Mouse (Mus musculus): ENCODE measurements at regions not wholly inside any gene's neighbourhood (a gene's known extent, or its start where the extent isn't known, plus 50 kb on each side); places are given as distances from the start of the nearest gene placed in this dataset.

GRCm38 (mm10) chr12:6815775-6816577 lies 1161.5 kb upstream of the Apob start:
- no peaks in the 10 kb centered on the region for H3K4me1 ChIP-seq (ENCODE audit: control insufficient read depth, insufficient read depth, low read length)
- 93% methylated on average over 4 of the region's 4 CpGs for WGBS
- ATAC-seq (ENCODE audit: low FRiP score, low TSS enrichment) = no peak
- H3K4me3 ChIP-seq (replicated peaks; ENCODE audit: low read depth, low read length) = no peak overlapping the region
- no peak overlapping the region for H3K4me2 ChIP-seq (ENCODE audit: low read length)
- H3K27ac ChIP-seq (replicated peaks; ENCODE audit: low read depth, low read length) = no peak overlapping the region
- H3K9ac ChIP-seq (replicated peaks; ENCODE audit: low read length) = no peak overlapping the region
- H3K9me3 ChIP-seq (ENCODE audit: control insufficient read depth, low read length) = no peaks in the 10 kb centered on the region
- no peaks in the 10 kb centered on the region for H3K27me3 ChIP-seq (ENCODE audit: control insufficient read depth, insufficient read depth, low read length)
- DNase-seq = no peak
- H3K36me3 ChIP-seq (ENCODE audit: control insufficient read depth, insufficient read depth, low read length) = no peaks in the 10 kb centered on the region

- no peaks in the 10 kb centered on the region for H3K4me1 ChIP-seq (ENCODE audit: control insufficient read depth, insufficient read depth, low read length)
- H3K9me3 ChIP-seq (ENCODE audit: control insufficient read depth, low read length) = no peaks in the 10 kb centered on the region
- H3K36me3 ChIP-seq (ENCODE audit: control insufficient read depth, insufficient read depth, low read length) = no peaks in the 10 kb centered on the region
- H3K27ac ChIP-seq (replicated peaks; ENCODE audit: low read depth, low read length) = no peak overlapping the region
- H3K9ac ChIP-seq (replicated peaks; ENCODE audit: low read length) = no peak overlapping the region
- H3K27me3 ChIP-seq (ENCODE audit: control insufficient read depth, insufficient read depth, low read length) = no peaks in the 10 kb centered on the region
- 60% methylated on average over 3 of the region's 3 CpGs for WGBS
- ATAC-seq (ENCODE audit: low FRiP score, low TSS enrichment) = no peak
- peak; percentile 8 for DNase-seq
- H3K4me3 ChIP-seq (replicated peaks; ENCODE audit: low read depth, low read length) = no peak overlapping the region
- H3K4me2 ChIP-seq (ENCODE audit: low read length) = no peak overlapping the region
Measured at GRCm38 (mm10) chr12:6832933-6833332, 1144.5 kb upstream of the Apob start.

- H3K4me1 ChIP-seq (ENCODE audit: control insufficient read depth, insufficient read depth, low read length) = no peaks in the 10 kb centered on the region
- H3K36me3 ChIP-seq (ENCODE audit: control insufficient read depth, insufficient read depth, low read length) = no peaks in the 10 kb centered on the region
- no peak overlapping the region for H3K4me3 ChIP-seq (replicated peaks; ENCODE audit: low read depth, low read length)
- DNase-seq (no peak), ATAC-seq (ENCODE audit: low FRiP score, low TSS enrichment) (no peak)
- H3K27ac ChIP-seq (replicated peaks; ENCODE audit: low read depth, low read length) = no peak overlapping the region
- 72% methylated on average over 2 of the region's 2 CpGs for WGBS
- H3K9me3 ChIP-seq (ENCODE audit: control insufficient read depth, low read length) = no peaks in the 10 kb centered on the region
- H3K9ac ChIP-seq (replicated peaks; ENCODE audit: low read length) = no peak overlapping the region
- no peak overlapping the region for H3K4me2 ChIP-seq (ENCODE audit: low read length)
- H3K27me3 ChIP-seq (ENCODE audit: control insufficient read depth, insufficient read depth, low read length) = no peaks in the 10 kb centered on the region
Measured at GRCm38 (mm10) chr12:6837581-6837980, 1139.9 kb upstream of the Apob start.

- H3K9ac ChIP-seq (replicated peaks; ENCODE audit: low read length) = no peak overlapping the region
- no peak overlapping the region for H3K27ac ChIP-seq (replicated peaks; ENCODE audit: low read depth, low read length)
- no peak overlapping the region for H3K4me3 ChIP-seq (replicated peaks; ENCODE audit: low read depth, low read length)
- no peaks in the 10 kb centered on the region for H3K27me3 ChIP-seq (ENCODE audit: control insufficient read depth, insufficient read depth, low read length)
- H3K9me3 ChIP-seq (ENCODE audit: control insufficient read depth, low read length) = no peaks in the 10 kb centered on the region
- DNase-seq = no peak
- no peaks in the 10 kb centered on the region for H3K4me1 ChIP-seq (ENCODE audit: control insufficient read depth, insufficient read depth, low read length)
- H3K36me3 ChIP-seq (ENCODE audit: control insufficient read depth, insufficient read depth, low read length) = no peaks in the 10 kb centered on the region
- 86% methylated on average over 4 of the region's 4 CpGs for WGBS
- no peak for ATAC-seq (ENCODE audit: low FRiP score, low TSS enrichment)
- H3K4me2 ChIP-seq (ENCODE audit: low read length) = no peak overlapping the region
Measured at GRCm38 (mm10) chr12:6848483-6848882, 1129.0 kb upstream of the Apob start.

- ATAC-seq (ENCODE audit: low FRiP score, low TSS enrichment) (no peak), DNase-seq (no peak)
- Histone ChIP-seq H3K9me3 (ENCODE audit: control insufficient read depth, low read length) (no peaks in the 10 kb centered on the region; the same call in 1 of the 2 replicates), H3K4me3 (replicated peaks; ENCODE audit: low read depth, low read length) (no peak overlapping the region), H3K4me2 (ENCODE audit: low read length) (no peak overlapping the region), H3K9ac (replicated peaks; ENCODE audit: low read length) (no peak overlapping the region), H3K27me3 (ENCODE audit: control insufficient read depth, insufficient read depth, low read length) (no peaks in the 10 kb centered on the region), H3K36me3 (ENCODE audit: control insufficient read depth, insufficient read depth, low read length) (no peaks in the 10 kb centered on the region), H3K4me1 (ENCODE audit: control insufficient read depth, insufficient read depth, low read length) (no peaks in the 10 kb centered on the region), H3K27ac (replicated peaks; ENCODE audit: low read depth, low read length) (no peak overlapping the region)
Measured at GRCm38 (mm10) chr12:6865916-6866315, 1111.5 kb upstream of the Apob start.
